Mouse (Mus musculus): ENCODE data around the gene Psma3. TPM values are rescaled to one million over a fixed set of nuclear protein-coding genes. Genes with fewer than 3 reads are reported as not detected.

Psma3 gene
- polyA plus RNA-seq (2015; fragmentation: Nextera tagmentation; extraction: Ambion mirVana): 777 and 1,091 TPM in 2 replicates

DNA sequence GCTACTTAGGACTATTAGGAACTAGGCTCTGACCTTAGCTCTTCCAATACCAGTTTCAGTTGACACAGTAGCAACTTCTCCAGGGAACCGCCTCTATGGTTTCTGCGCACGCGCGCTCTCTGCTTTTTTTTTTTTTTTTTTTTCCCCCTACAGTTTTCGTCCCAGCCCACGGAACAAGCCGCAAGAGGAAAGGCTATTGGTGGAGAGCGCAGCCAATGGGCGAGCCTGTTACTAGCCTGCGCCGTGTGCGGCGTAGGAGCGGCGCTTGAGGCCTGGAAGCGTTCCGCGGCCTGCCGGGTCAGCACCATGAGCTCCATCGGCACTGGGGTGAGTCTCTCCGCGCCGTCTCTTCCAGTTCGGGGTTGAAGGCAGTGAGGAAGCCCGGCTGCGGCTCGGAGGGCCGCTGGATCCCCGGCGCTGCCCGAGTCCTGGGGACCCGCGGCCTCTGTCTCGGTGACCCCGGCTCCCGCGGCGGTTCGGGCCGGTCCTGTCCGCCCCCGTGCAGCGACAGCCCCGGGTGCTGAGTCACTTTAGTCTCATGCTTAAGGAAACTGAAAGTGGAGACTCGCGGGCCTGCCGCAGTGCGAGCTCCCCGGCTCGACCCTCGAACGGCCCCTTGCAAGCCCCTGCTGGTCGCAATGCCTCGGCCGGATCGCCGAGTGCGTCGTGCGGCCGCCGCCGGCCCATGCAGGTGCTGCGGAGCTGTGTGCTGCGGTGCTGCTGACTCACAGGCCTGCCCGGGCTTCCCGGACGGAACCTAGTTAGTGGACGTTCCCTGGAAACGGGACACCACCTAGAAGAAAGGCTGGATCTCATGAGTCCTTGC is at the start of gene Psma3:
Gene Psma3, plus strand, starts transcription at position 181 of the 826 bp plus-strand sequence.

DNA sequence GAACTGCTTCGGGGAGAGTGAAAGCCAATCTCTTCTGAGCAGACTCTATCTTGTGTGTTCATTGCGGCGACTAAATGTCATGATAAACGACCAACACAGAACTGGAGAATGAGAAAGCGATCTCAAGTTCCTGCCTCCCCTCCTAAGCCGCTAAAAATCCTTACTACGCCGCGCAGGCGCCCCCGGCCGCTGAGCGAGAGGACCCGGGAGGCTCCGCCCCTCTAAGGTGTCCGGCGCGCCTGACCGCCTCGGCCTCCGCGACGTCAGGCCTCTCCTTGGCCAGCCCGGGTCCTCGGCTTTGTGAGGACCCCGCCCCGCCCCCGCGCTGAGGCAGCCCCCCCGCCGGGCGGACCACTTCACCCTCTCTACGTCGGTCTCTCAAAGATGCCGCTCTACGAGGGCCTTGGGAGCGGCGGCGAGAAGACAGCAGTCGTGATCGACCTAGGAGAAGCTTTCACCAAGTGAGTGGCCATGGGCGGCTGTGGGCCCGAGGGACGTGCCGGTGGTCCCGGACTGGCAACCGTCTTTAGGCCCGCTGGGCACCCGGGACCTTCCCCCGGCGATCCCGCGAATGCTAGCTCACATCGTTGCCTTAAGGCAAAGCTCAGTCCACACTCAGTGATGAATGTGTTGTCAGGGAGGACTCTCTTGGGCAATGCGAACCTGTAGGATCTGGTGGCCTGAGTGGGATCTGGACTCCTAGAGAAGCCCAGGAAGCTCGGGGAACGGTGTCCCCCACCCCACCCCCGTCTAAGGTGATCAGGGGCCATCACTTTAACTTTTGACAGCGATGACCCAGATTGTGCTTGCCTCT is 36.6 kb upstream of the Psma3 start, which contains the start of gene Actr10:
Gene Actr10, plus strand, starts transcription at position 287 of the 814 bp plus-strand sequence.

DNA sequence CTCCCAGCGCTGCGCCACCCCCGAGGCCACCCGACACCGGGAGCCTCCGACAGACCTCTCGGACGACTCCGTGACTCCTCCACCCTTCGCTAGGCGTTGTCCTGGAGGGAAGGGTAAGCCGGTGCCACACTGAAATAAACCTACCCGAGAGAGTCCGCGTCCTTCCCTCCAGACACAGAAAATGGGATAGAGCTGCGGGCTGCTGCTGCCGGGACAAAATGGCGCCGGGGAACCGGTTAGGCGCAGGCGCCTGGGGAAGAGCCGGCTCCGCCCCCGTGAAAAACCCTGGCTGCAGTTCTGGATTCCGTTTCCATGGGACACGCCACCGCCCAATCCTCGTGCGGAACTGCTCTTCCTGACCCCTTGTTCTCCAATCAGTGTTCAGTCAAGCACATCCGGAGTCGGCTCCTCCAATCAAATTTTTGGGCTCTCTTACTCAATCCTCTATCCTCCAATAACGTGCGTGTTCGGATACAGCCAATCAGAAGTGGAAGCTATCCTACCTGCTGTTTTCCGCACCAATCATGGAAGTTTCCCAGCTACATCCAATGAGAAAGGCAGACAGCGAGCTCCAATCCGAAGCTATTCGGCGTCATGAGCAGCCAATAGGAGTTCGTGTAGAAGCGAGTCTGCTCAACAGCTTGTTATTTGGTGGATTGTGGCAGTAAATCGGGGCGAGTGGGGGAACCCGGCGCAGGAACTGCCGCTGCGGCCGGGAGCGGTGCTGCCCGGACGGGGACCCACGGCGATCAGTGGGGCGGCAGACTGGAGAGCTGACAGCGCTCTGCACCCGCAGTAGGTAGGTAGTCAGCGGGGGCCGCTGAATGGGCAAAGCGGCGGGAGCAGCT is 41.2 kb downstream of the Psma3 start, which contains the start of gene Arid4a:
Gene Arid4a, plus strand, starts transcription at position 628 of the 848 bp plus-strand sequence.

Other genes starting within 250 kb of the Psma3 start
- gene Frmd6, start 149.1 kb upstream of the Psma3 start, polyA plus RNA-seq (2015; fragmentation: Nextera tagmentation; extraction: Ambion mirVana): 15.4 and 16.1 TPM in 2 replicates
- 225 and 291 TPM in 2 replicates for gene Actr10, start 36.8 kb upstream of the Psma3 start, polyA plus RNA-seq (2015; fragmentation: Nextera tagmentation; extraction: Ambion mirVana)
- gene Arid4a, start 41.4 kb downstream of the Psma3 start, polyA plus RNA-seq (2015; fragmentation: Nextera tagmentation; extraction: Ambion mirVana): 25.4 and 28.6 TPM in 2 replicates
- gene Tomm20l, start 136.8 kb downstream of the Psma3 start, polyA plus RNA-seq (2015; fragmentation: Nextera tagmentation; extraction: Ambion mirVana): 3.1 and 7.5 TPM in 2 replicates
- 78.2 and 90.4 TPM in 2 replicates for gene Timm9, start 162.1 kb downstream of the Psma3 start, polyA plus RNA-seq (2015; fragmentation: Nextera tagmentation; extraction: Ambion mirVana)
- 5.5 and 12.9 TPM in 2 replicates for gene 2700049A03Rik, start 162.2 kb downstream of the Psma3 start, polyA plus RNA-seq (2015; fragmentation: Nextera tagmentation; extraction: Ambion mirVana)

Data from adrenal gland, postnatal 0 days (tissue).